Mouse (Mus musculus): Measurements from ENCODE around the gene Cdyl.

DNA sequence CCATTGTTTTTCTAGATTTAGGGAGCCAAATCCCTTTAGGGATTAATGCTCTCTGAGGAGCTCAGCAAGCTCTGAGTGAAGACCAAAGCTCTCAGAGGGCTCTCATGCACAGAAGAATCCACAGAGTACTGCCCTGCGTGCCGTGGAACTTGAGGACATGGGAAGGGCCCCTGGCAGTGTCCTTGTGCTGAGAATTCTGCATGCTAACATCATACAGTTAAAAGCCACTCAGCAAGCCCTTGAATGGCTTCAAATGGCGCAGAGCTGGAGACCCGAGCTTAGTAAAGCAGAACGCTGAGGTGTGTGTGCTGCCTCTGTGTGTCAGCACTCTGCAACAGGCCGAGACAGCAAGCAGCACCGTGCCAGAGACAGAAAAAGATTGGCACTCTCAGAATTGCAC lies 183.8 kb downstream of the Cdyl start:
- TF ChIP-seq CTCF (IDR thresholded peaks at IDR 0.05; ENCODE audit: low read depth), result no peak
- TF ChIP-seq EP300 (IDR thresholded peaks at IDR 0.05; ENCODE audit: low read depth), result no peak
